Mouse (Mus musculus): Measurements from ENCODE around the gene Zc3h12a. TPM values are rescaled to one million over a fixed set of nuclear protein-coding genes. Genes with fewer than 3 reads are reported as not detected.

Zc3h12a gene
- polyA plus RNA-seq, 1 experiment = 48.0 TPM

GRCm38 (mm10) chr4:125117902-125118320 is 9.7 kb downstream of the Zc3h12a start:
- 23% methylated on average over 7 of the region's 7 CpGs for WGBS

GRCm38 (mm10) chr4:125116929-125117328 is 10.7 kb downstream of the Zc3h12a start:
- 19% methylated on average over 13 of the region's 13 CpGs for WGBS
- DNase-seq (ENCODE audit: low read depth, low spot score) = no peak

More at GRCm38 (mm10) chr4:125117902-125118320, 9.7 kb downstream of the Zc3h12a start:
- DNase-seq (ENCODE audit: low read depth, low spot score) = no peak

DNA sequence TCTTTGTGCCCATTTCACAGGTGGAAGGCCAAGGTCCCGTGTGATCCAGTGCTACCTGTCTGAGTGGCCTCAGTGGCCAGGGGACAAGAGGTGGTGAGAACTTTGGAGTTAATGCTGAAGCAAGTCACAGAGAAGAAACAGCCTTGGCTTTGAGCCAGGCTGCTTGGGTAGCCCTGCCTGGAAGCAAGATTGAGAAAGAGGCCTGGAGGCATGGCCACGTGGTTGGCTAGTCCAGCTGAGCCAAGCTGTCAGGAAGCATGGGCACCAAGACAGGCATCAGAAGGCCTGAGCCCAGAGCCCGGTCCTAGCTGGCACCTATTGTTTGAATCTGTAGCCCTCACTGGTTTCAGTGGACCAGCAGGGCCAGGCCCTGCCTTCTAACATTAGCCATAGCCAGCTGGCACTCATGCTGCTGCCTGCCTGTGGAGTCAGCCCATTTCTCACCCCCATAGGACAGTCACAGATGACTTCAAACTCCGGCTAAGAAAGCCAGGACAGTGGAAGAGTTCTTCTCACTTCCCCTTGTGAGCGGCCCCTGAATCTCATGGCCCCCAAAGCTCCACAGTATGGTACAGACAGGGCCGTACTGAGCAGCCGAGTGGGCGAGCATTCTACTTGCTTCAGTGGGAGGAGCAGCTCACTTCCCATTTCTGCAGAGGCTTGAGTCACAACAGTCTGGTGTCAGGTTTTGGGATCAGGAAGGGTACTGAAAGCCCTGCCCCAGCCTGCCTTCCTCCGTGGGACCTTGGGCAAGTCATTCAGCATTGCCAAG is 11.4 kb downstream of the Zc3h12a start:
- WGBS = 27% methylated on average over 9 of the region's 9 CpGs
- DNase-seq (ENCODE audit: low read depth, low spot score) = no peak

DNA sequence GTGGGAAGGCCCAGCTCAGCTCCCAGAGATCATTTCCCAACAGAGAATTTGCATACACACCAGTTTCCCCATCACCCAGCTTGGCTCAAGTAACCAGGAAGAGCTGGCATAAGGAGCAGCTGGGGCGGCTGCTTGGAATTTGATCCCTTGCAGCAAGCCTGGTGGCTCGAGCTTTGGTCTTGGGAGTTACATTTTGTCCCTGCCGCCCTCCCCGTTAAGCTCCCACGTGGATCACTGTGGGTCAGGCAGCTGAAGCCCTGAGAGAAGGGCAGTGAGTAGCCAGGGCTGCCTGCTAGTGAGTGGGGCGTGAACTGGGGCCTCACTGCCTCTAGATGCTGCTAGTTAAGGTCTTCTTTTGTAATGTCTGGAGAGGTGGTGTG is 11.9 kb downstream of the Zc3h12a start:
- WGBS = 20% methylated on average over 6 of the region's 6 CpGs
- DNase-seq (ENCODE audit: low read depth, low spot score) = no peak

DNA sequence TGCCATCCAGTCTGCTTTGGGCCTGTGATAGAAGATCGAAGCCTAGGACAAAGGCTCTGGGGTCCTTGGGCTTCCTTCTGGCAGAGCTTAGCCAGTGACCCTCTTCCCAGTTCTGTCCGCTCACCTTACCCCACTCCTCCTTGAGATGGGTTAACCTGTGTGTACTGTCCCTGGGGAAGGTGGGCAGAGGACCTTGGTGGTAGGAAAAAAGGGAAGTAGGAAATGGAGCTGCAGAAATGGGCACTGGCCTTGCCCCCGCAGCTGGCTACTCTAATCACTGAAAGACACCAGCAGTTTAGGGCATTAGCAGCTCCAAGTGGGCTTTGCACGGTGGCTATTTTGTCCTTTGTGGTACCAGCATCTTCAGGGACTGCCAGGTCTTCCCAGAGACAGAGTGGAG is 12.6 kb downstream of the Zc3h12a start:
- no peak for DNase-seq (ENCODE audit: low read depth, low spot score)
- 39% methylated on average over 4 of the region's 4 CpGs for WGBS

DNA sequence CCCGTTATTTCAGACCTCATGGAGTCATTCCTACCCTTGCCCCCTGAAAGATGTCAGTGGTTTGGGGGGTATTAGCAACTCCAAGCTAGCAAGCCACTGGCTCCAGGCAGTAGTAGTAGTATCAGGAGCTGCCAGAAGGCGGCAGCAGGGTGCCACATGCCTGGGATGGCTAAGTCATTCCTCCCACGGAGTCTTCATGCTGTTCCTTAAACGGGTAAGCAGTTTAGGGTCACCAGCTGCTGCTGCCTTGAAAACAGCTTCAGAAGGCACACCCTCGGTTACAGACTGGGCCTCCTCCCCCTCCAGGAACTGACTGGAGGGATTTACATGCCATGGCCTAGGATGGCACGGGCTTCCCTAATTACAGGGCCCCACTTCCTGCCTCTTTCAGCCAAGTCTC is 13.0 kb downstream of the Zc3h12a start:
- WGBS = 2% methylated on average over 6 of the region's 6 CpGs
- DNase-seq (ENCODE audit: low read depth, low spot score) = no peak

- 93% methylated on average over 9 of the region's 9 CpGs for WGBS
- no peak for DNase-seq (ENCODE audit: low read depth, low spot score)
These were observed 22.3 kb downstream of the Zc3h12a start for GRCm38 (mm10) chr4:125105354-125105753.

- DNase-seq (ENCODE audit: low read depth, low spot score) = no peak
- 88% methylated on average over 13 of the region's 13 CpGs for WGBS
These were observed 26.3 kb downstream of the Zc3h12a start for GRCm38 (mm10) chr4:125101334-125101733.

- no peak for DNase-seq (ENCODE audit: low read depth, low spot score)
- WGBS = 8% methylated on average over 8 of the region's 8 CpGs
These were observed 28.2 kb downstream of the Zc3h12a start for GRCm38 (mm10) chr4:125099458-125099857.

DNA sequence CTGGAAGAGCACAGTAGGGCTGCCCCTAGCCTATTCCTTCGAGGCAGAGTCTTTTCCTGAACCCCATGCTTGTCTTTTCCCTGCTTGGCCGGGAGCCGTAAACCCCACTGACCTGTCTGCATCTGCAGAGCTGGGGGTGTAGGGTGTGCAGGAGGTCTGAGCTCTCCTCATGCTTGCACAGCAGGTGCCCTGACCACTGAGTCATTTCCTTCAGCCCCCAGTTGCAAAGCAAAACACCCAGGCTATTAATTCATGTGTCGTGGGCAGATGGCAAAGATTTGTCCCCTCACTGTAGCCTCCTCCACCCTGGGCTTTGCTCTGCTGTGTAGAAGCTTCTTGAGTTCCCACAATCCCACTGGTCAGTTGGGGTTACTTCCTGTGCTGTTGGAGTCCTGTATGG is 30.2 kb downstream of the Zc3h12a start:
- DNase-seq (ENCODE audit: low read depth, low spot score) = no peak
- WGBS = 84% methylated on average over 4 of the region's 4 CpGs

DNA sequence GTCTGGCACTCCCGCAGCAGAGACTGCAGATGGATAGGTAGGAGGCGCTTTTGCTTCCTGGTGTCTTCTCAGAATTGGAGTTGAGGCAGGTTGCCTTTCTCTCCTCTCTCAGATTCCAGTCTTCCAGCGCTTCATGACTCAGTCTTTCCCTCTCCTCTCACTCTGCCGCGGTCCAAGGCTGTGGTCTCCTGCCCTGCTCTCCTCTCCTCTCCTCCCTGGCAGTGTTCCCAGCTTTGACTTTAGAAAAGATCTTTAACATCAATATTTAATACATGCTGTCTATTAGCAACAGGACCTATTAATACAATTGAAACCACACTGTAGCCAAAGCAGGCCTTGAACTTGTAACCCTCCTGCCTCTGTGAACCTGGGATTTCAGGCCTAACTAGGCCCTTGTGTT is 31.6 kb downstream of the Zc3h12a start:
- 72% methylated on average over 5 of the region's 5 CpGs for WGBS
- no peak for DNase-seq (ENCODE audit: low read depth, low spot score)

DNA sequence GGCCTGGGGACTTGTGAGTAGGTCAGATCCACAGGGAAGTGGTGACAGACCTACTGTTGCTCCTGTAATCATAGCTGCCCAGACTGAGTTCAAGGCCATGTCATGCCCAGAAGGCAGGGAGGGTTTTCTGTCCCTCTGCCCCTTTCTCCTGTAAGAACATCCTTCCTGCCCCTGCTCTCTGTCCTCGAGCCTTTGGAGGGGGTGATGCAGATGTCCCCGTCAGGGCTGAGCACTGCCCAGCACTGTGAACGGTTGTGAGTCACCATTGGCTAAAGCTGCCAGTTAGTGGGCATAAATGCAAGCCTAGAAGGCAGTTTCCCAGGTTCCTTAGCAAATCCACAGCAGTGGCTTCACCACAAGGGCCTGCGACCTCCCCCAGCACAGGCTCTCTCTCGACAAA is 34.6 kb downstream of the Zc3h12a start:
- 85% methylated on average over 5 of the region's 5 CpGs for WGBS
- no peak for DNase-seq (ENCODE audit: low read depth, low spot score)

DNA sequence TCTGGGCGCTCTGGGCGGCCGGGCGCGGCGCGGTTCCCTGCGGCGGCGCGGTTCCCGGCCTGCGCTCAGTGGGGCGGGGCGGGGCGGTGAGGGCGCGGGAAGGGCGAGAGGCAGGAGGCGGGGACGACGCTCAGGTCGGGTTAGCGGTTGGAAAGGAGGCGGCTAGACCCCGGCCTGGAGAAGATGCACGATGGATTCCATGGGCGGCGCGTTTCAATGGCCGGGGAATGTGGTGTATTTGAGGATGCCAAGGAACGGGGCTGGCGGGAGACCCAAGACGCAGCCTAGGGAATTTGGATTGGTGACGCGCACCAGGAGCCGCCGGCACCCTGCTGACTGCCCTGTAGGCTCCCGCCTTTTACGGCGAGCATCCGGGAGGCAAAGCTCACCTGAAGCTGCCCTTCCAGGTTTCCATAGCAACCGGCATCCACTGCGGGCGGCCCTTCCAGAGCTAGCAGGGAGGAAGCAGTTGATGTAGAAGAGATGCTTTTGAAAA is 42.2 kb downstream of the Zc3h12a start:
- no peak for DNase-seq (ENCODE audit: low read depth, low spot score)
- WGBS = under 1% methylated on average over 45 of the region's 45 CpGs

DNA sequence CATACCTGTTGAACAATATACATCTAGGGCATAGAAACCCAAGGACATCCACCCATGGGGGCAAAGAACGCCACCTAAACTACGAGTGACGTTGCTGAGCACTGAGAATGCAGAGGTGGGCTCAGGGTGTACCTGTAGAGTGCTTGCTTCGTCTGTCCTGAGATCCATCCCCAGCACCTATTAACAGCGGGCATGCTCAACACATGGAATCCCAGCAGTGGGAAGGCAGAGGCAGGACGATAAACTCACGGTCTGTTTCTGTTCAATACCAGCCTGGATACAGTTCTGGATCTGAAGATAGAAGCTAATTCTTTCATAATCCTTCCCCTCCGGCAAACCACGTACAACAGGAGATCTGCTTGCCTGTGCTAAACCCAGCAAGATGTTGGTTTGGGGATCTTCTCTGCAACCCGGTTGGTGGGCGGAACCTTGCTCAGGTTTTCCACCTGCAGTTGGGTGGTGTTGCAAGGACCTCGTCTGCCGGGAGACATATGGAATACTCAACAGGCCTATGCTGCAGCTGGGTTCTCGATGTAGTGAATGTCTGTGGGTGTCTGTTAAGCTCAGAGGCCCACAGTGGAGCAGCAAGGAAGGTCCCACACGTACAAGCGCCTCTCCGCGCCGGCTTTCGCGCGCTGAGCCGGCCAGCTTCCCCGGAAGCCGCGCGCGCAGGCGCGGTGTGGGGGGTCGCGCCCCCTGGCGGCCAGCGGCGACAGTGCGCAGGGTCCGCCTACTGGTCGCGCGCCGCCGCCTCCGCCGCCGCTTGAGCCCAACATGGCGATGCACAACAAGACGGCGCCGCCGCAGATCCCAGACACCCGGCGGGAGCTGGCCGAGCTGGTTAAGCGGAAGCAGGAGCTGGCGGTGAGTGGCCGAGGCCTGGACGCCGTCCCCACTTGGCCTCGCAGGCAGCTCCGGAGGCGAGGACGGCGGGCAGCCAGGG is 43.0 kb downstream of the Zc3h12a start, which contains the start of gene Meaf6:
Gene Meaf6 (plus strand): TSS at position 732 of the 943 bp plus-strand sequence.
- DNase-seq (ENCODE audit: low read depth, low spot score) = peak; percentile 47
- WGBS = 1% methylated on average over 63 of the region's 63 CpGs

DNA sequence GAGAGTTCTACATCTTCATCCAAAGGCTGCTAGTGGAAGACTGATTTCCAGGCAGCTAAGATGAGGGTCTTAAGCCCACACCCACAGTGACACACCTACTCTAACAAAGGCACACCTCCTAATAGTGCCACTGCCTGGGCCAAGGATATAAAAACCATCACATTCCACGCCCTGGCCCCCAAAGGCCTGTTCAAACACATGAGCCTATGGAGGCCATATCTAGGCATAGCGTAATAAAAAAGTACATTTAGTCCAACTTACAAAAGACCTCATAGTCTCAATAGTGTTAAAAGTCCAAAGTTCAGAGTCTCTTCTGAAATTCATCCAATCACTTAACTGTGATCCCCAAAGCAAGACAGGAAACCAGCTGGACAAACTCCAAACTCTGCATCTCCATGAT is 48.9 kb downstream of the Zc3h12a start:
- 39% methylated on average over 2 of the region's 2 CpGs for WGBS
- no peak for DNase-seq (ENCODE audit: low read depth, low spot score)

DNA sequence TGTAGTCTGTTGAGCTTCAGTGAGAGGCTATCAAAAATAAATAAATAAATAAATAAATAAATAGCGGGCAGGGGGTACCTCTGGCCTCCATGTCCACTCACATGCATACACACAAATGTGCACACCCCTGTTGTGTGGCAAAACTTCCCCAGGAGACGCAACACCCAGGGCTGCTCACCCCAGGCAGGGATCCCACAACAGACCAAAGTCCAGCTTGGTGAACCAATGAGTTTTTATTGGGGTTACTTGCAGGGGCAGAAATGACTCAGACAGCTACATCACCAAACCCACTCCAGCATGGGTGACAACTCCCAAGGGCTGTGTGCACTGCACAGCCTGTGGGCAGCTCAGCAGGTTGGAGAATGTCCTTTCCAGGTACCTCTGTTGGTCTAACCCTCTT is 49.9 kb downstream of the Zc3h12a start:
- DNase-seq (ENCODE audit: low read depth, low spot score) = no peak
- 65% methylated on average over 2 of the region's 2 CpGs for WGBS

Other genes starting within 250 kb of the Zc3h12a start
- 0.04 TPM in 1 of 2 replicates, not detected in the other for gene Epha10, start 246.9 kb downstream of the Zc3h12a start, polyA plus RNA-seq (2012; rRNA removed)
- gene 9930104L06Rik, start 190.8 kb downstream of the Zc3h12a start, polyA plus RNA-seq (2012; rRNA removed) = 8.5 and 8.9 TPM in 2 replicates
- 32.2 and 42.9 TPM in 2 replicates for gene Cdca8, start 188.5 kb downstream of the Zc3h12a start, polyA plus RNA-seq (2012; rRNA removed)
- gene Rspo1, start 141.4 kb downstream of the Zc3h12a start, polyA plus RNA-seq (2012; rRNA removed) = 2.4 TPM in 2 replicates
- gene Gnl2, start 111.3 kb downstream of the Zc3h12a start, polyA plus RNA-seq (2012; rRNA removed) = 9.2 and 12.6 TPM in 2 replicates
- gene Dnali1, start 62.1 kb downstream of the Zc3h12a start, polyA plus RNA-seq (2012; rRNA removed) = not detected in 2 replicates
- gene Snip1, start 61.2 kb downstream of the Zc3h12a start, polyA plus RNA-seq (2012; rRNA removed) = 9.8 and 9.9 TPM in 2 replicates
- gene Meaf6, start 42.7 kb downstream of the Zc3h12a start, polyA plus RNA-seq (2012; rRNA removed) = 12.1 and 15.8 TPM in 2 replicates

Data from large intestine, adult 2 months (tissue).